Mouse (Mus musculus) liver, adult 2 months (tissue): Measurements from ENCODE around the gene Gm11111. TPM values are rescaled to one million over a fixed set of nuclear protein-coding genes. Genes with fewer than 3 reads are reported as not detected.

ENCODE experiments used
- DNase-seq: peaks from one replicate; pipeline ENCODE4 v3.0.0-alpha.2; 2011; ENCODE audit warnings: low read depth, low spot score; ENCODE audit errors: extremely low read depth
- H3K27ac ChIP-seq: fragments of 200-500 bp; replicated peaks from 2 replicates; pipeline ENCODE4 v1.5.1; 2012; ENCODE audit warnings: low read depth, mild to moderate bottlenecking, control low read depth, inconsistent platforms, low read length; ENCODE audit not compliant: insufficient read depth
- H3K27me3 ChIP-seq: fragments of 200-500 bp; 2 replicates; pipeline ENCODE4 v1.6.1; 2012; ENCODE audit warnings: mild to moderate bottlenecking, moderate library complexity, low read length, inconsistent platforms; ENCODE audit not compliant: control insufficient read depth, insufficient read depth
- H3K36me3 ChIP-seq: fragments of 200-500 bp; 2 replicates; pipeline ENCODE4 v1.6.1; 2012; ENCODE audit warnings: low read length, inconsistent platforms; ENCODE audit not compliant: control insufficient read depth, insufficient read depth
- H3K4me1 ChIP-seq: fragments of 200-500 bp; 2 replicates; pipeline ENCODE4 v1.6.1; 2011; ENCODE audit warnings: low read length; ENCODE audit not compliant: control insufficient read depth, insufficient read depth
- H3K4me3 ChIP-seq: fragments of 200-500 bp; 2 replicates; pipeline ENCODE4 v1.5.1; 2011; ENCODE audit warnings: low read depth, mild to moderate bottlenecking, control low read depth, low read length, moderate library complexity; ENCODE audit not compliant: insufficient read depth
- H3K79me2 ChIP-seq: fragments of 200-500 bp; 2 replicates; pipeline ENCODE4 v1.6.1; 2012; ENCODE audit warnings: inconsistent platforms, mild to moderate bottlenecking, low read length, moderate library complexity; ENCODE audit not compliant: control insufficient read depth, insufficient read depth
- H3K9ac ChIP-seq: fragments of 200-500 bp; 2 replicates; pipeline ENCODE4 v1.6.1; 2012; ENCODE audit warnings: low read depth, mild to moderate bottlenecking, control low read depth, inconsistent platforms, low read length
- CTCF ChIP-seq: fragments of 200-500 bp; IDR thresholded peaks from 2 replicates; pipeline ENCODE4 v1.5.1; 2011; ENCODE audit warnings: low read depth, low read length, control low read depth
- POLR2A ChIP-seq: fragments of 200-500 bp; IDR thresholded peaks from 2 replicates; pipeline ENCODE4 v1.6.1; 2011; ENCODE audit warnings: low read length, control low read depth; ENCODE audit not compliant: insufficient read depth; ENCODE audit errors: extremely low read depth
- WGBS: fragments of 180-500 bp; shearing (Covaris S2); methylation state at CpG from one replicate; pipeline ENCODE4 v1.1.7; 2018; 5-methylcytosine and 5-hydroxymethylcytosine counted together
- polyA plus RNA-seq: library from polyadenylated mRNA; depleted of rRNA; stranded (reverse); fragments of >200 nt; gene quantifications from 2 replicates; pipeline ENCODE4 v1.2.3, GENCODE M21; 2012; rRNA removed
- total RNA-seq: library from RNA; depleted of rRNA; stranded (reverse); fragments of >200 nt; gene quantifications from 2 replicates; pipeline ENCODE4 v1.2.3, GENCODE M21; 2014; rRNA removed

Gm11111 gene
- not detected in 2 replicates for total RNA-seq
- not detected in 2 replicates for polyA plus RNA-seq

DNA sequence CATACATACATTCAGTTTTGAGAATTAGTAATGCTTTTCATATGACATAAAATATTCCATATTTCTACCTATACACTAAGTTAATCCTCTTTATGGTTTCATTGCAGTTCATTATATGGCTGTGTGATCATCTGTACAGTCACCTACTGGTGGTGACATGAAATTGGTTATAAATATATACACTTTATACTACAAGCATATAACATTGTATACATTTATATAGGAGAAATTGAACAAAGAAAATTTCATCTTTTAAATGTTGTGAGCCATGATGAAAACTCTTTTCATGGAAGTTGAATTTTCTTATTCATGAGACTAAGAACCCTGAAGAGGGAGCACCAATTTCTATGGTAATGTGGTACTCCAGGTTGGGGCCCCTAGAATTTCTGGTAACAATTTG lies at the start of gene Gm11111:
Gene Gm11111 (plus strand): TSS at position 301 of the 400 bp plus-strand sequence.
- Histone ChIP-seq H3K79me2 (no peaks in the 10 kb centered on the region), H3K4me3 (no peak within 1 kb of the TSS), H3K36me3 (no peaks in the 10 kb centered on the region), H3K4me1 (no peaks in the 10 kb centered on the region), H3K27ac (no peak within 1 kb of the TSS), H3K27me3 (no peaks in the 10 kb centered on the region), H3K9ac (no peak within 1 kb of the TSS)
- TF ChIP-seq CTCF (no peak), POLR2A (no peak)
- no peak for DNase-seq

DNA sequence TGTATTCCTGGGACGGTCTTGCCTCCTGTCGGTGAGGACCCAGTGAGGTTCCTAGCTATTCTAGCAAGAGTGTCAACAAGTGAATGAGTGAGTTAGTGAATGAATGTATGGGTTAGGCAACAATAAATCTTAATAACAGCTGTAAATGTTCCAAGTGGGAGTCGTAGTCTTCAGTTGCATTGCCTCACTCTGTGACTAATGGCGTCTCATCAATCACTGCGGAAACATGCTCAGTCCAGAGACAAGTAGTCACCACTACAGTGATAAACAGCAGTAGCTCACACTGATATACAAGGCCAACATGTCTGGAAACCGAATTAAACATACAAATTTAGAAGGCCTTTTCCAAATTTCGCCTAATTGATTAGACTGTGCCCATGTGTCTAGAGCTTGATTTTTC lies 36.3 kb upstream of the Gm11111 start:
- Histone ChIP-seq H3K4me1 (no peaks in the 10 kb centered on the region), H3K9ac (no peak overlapping the region), H3K4me3 (no peak overlapping the region), H3K27me3 (no peaks in the 10 kb centered on the region), H3K27ac (no peak overlapping the region), H3K36me3 (no peaks in the 10 kb centered on the region), H3K79me2 (no peaks in the 10 kb centered on the region)
- DNase-seq = no peak
- no peak for TF ChIP-seq CTCF
- no peak for TF ChIP-seq POLR2A
- 84% methylated on average over 7 of the region's 7 CpGs for WGBS

DNA sequence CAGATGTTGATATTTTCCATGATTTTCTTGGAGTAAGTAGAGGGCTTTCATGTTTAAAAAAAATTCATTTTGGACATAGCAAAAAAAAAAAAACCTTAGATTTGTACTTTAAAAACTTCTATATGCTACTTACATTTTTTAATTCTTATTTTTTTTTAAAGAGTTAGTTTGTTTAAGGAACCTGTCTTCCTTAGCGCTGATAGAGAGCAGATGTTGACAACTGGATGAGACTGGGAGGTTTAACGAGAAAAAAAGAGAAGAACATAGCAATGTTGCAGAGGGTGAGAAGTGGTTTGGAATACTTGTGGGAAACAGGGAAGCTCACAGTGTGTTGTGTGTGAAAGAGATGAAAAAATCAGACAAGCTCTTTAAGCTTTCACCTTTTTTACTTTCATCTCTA lies 32.4 kb upstream of the Gm11111 start:
- Histone ChIP-seq H3K79me2 (no peaks in the 10 kb centered on the region), H3K9ac (no peak overlapping the region), H3K36me3 (no peaks in the 10 kb centered on the region), H3K27ac (no peak overlapping the region), H3K27me3 (no peaks in the 10 kb centered on the region), H3K4me1 (no peaks in the 10 kb centered on the region), H3K4me3 (no peak overlapping the region)
- WGBS = 74% methylated on average over 2 of the region's 2 CpGs
- DNase-seq = no peak
- TF ChIP-seq POLR2A (no peak), CTCF (no peak)

- no peaks in the 10 kb centered on the region for H3K36me3 ChIP-seq
- TF ChIP-seq CTCF = no peak
- TF ChIP-seq POLR2A = no peak
- H3K4me3 ChIP-seq = no peak overlapping the region
- no peaks in the 10 kb centered on the region for H3K27me3 ChIP-seq
- DNase-seq = no peak
- no peak overlapping the region for H3K9ac ChIP-seq
- no peaks in the 10 kb centered on the region for H3K79me2 ChIP-seq
- no peaks in the 10 kb centered on the region for H3K4me1 ChIP-seq
- 92% methylated on average over 7 of the region's 7 CpGs for WGBS
- H3K27ac ChIP-seq = no peak overlapping the region
These were observed 30.1 kb upstream of the Gm11111 start for GRCm38 (mm10) chr5:98522270-98522977.

- TF ChIP-seq POLR2A (no peak), CTCF (no peak)
- no peaks in the 10 kb centered on the region for H3K4me1 ChIP-seq
- no peak overlapping the region for H3K4me3 ChIP-seq
- no peak for DNase-seq
- no peaks in the 10 kb centered on the region for H3K27me3 ChIP-seq
- H3K27ac ChIP-seq = no peak overlapping the region
- H3K36me3 ChIP-seq = no peaks in the 10 kb centered on the region
- H3K9ac ChIP-seq = no peak overlapping the region
- 79% methylated on average over 7 of the region's 7 CpGs for WGBS
- no peaks in the 10 kb centered on the region for H3K79me2 ChIP-seq
These were observed 29.4 kb upstream of the Gm11111 start for GRCm38 (mm10) chr5:98523050-98523449.

DNA sequence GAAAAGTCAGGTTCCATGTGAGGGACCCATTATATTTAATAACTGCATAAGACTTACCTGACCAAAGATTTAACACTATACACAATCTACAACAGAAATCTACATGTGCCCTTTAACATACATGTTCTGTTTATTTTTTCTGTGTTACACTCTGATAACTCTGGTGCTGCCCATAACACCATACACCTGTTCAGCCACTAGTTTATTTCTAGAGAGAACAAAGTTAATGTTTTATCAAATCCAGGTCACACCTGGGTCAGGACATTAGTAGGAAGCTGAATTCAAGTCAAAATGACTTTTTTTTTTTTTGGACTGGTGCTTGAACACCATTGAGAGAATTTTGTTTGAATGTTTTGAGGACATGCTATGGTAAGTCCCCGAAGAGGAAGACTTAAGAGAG lies 28.7 kb upstream of the Gm11111 start:
- H3K27me3 ChIP-seq = no peaks in the 10 kb centered on the region
- DNase-seq = peak; percentile 37
- 63% methylated on average over 1 of the region's 1 CpGs for WGBS
- H3K9ac ChIP-seq = no peak overlapping the region
- H3K79me2 ChIP-seq = no peaks in the 10 kb centered on the region
- no peaks in the 10 kb centered on the region for H3K36me3 ChIP-seq
- H3K4me1 ChIP-seq = no peaks in the 10 kb centered on the region
- TF ChIP-seq CTCF (no peak), POLR2A (no peak)
- H3K4me3 ChIP-seq = no peak overlapping the region
- no peak overlapping the region for H3K27ac ChIP-seq
